Mouse (Mus musculus) heart, adult 2 months (tissue): ENCODE measurements at regions not wholly inside any gene's neighbourhood (a gene's known extent, or its start where the extent isn't known, plus 50 kb on each side); places are given as distances from the start of the nearest gene placed in this dataset.
A peak's percentile ranks its signal among the peaks of the same experiment; 100 is the strongest.
"Not testable (repeated sequence)": the region's sequence is repeated elsewhere in the genome, so short reads cannot be mapped to it uniquely, and the experiment has no call there.

ENCODE experiments used
- DNase-seq, 2 experiments: peaks; one replicate each; pipeline ENCODE4 v3.0.0; 2021
- H3K27ac ChIP-seq: fragments of 200-600 bp; 2 replicates; pipeline ENCODE4 v1.8.1; 2022
- H3K27me3 ChIP-seq: fragments of 200-500 bp; 2 replicates; pipeline ENCODE4 v1.6.1; 2012; ENCODE audit warnings: mild to moderate bottlenecking, low read length, inconsistent platforms, mixed read lengths; ENCODE audit not compliant: control insufficient read depth, insufficient read depth
- H3K36me3 ChIP-seq: fragments of 200-500 bp; 2 replicates; pipeline ENCODE4 v1.6.1; 2012; ENCODE audit warnings: low read length, inconsistent platforms; ENCODE audit not compliant: control insufficient read depth, insufficient read depth
- H3K4me1 ChIP-seq: fragments of 200-500 bp; 2 replicates; pipeline ENCODE4 v1.6.1; 2011; ENCODE audit warnings: low read length; ENCODE audit not compliant: control insufficient read depth, insufficient read depth
- H3K4me3 ChIP-seq: fragments of 200-600 bp; 2 replicates; pipeline ENCODE4 v1.8.1; 2022
- H3K79me2 ChIP-seq: fragments of 200-500 bp; replicated peaks from 2 replicates; pipeline ENCODE4 v1.6.1; 2012; ENCODE audit warnings: mild to moderate bottlenecking, inconsistent platforms, low read length, moderate library complexity, mixed read lengths; ENCODE audit not compliant: control insufficient read depth, insufficient read depth
- H3K9ac ChIP-seq: fragments of 200-500 bp; 2 replicates; pipeline ENCODE4 v1.6.1; 2012; ENCODE audit warnings: low read depth, mild to moderate bottlenecking, control low read depth, inconsistent platforms, low read length, mixed read lengths
- CTCF ChIP-seq: fragments of 200-600 bp; IDR thresholded peaks from 2 replicates; pipeline ENCODE4 v1.8.1; 2022; ENCODE audit warnings: antibody characterized with exemption, mild to moderate bottlenecking, moderate library complexity
- EP300 ChIP-seq: fragments of 200-500 bp; IDR thresholded peaks from 2 replicates; pipeline ENCODE4 v1.6.1; 2011; ENCODE audit warnings: low read depth, low read length, control low read depth; ENCODE audit not compliant: insufficient read depth
- POLR2A ChIP-seq: fragments of 200-500 bp; IDR thresholded peaks from 2 replicates; pipeline ENCODE4 v1.6.1; 2011; ENCODE audit warnings: mild to moderate bottlenecking, low read depth, low read length, control low read depth; ENCODE audit not compliant: insufficient read depth
- WGBS: fragments of 180-500 bp; shearing (Covaris S2); methylation state at CpG from one replicate; pipeline ENCODE4 v1.1.7; 2018; 5-methylcytosine and 5-hydroxymethylcytosine counted together
- intact Hi-C: fragments of 180-260 bp; cut with DNase I; formaldehyde crosslinking; loops from one replicate; pipeline ENCODE4 v1.15.1; 2025

GRCm38 (mm10) chr5:64587895-64588738 is 215.1 kb upstream of the Klf3 start:
- no peaks in the 10 kb centered on the region; the same call in 1 of the 2 replicates for H3K4me1 ChIP-seq
- H3K9ac ChIP-seq: no peak overlapping the region
- no peaks in the 10 kb centered on the region for H3K36me3 ChIP-seq
- H3K27ac ChIP-seq: no peak overlapping the region
- no peaks in the 10 kb centered on the region for H3K79me2 ChIP-seq
- intact Hi-C loops: no loop called here
- peak in 1 of 2 experiments; percentile 31 for DNase-seq
- 43% methylated on average over 8 of the region's 8 CpGs for WGBS
- no peaks in the 10 kb centered on the region for H3K27me3 ChIP-seq
- TF ChIP-seq EP300: no peak
- no peak for TF ChIP-seq POLR2A
- no peak for TF ChIP-seq CTCF
- H3K4me3 ChIP-seq: no peak overlapping the region

GRCm38 (mm10) chr5:64588768-64589167 is 214.4 kb upstream of the Klf3 start:
- H3K4me1 ChIP-seq, DNase-seq, intact Hi-C loops, H3K9ac ChIP-seq, H3K79me2 ChIP-seq, H3K27ac ChIP-seq, H3K36me3 ChIP-seq, H3K4me3 ChIP-seq, H3K27me3 ChIP-seq: not testable (repeated sequence)
- WGBS: 99% methylated on average over 8 of the region's 8 CpGs

DNA sequence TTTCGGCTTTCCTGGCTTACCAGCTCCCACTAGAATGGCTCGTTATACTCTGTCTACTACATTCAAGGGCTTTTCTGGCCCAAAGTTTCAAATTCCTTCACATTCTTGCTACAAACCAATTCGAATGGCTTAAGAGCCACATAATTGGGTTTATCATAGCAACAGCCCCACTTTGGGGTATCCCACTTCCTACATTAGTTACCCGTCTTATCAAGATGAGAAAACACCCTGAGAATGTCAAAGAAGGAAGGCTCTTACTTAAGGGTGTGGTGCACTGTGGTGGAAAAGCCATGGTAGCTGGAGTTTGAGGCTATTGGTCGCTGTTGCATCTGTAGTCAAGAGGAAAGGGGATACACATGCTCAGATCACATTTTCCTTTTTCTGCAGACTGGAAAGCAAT is 213.2 kb upstream of the Klf3 start:
- Histone ChIP-seq H3K36me3 (no peaks in the 10 kb centered on the region), H3K4me3 (no peak overlapping the region), H3K27me3 (no peaks in the 10 kb centered on the region), H3K9ac (no peak overlapping the region), H3K79me2 (no peaks in the 10 kb centered on the region), H3K27ac (no peak overlapping the region), H3K4me1 (no peaks in the 10 kb centered on the region; the same call in 1 of the 2 replicates)
- no peak for TF ChIP-seq POLR2A
- no peak for TF ChIP-seq CTCF
- TF ChIP-seq EP300: no peak
- no peak for DNase-seq
- WGBS: 84% methylated on average over 5 of the region's 5 CpGs
- intact Hi-C loops: no loop called here

DNA sequence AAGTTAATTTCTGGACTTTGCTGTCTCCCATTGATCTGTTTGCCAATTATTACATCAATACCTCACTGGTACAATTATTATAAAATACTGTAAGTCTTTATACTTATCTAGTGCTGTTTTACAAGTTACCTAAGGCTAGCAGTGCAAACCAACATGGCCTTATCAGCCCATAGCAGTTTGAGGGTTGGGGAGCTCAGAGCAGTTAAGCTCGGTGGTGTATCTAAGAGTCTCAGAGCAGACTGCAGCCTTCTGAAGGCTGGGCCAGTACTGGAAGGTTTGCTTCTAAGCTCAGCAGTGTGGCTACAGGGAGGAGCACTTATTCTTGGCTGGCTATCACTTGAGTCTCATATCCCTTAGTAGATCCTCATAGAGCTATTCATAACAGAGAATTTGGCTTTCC is 212.4 kb upstream of the Klf3 start:
- TF ChIP-seq CTCF: no peak
- TF ChIP-seq EP300: no peak
- no peak for TF ChIP-seq POLR2A
- intact Hi-C loops: no loop called here
- WGBS: 77% methylated on average over 1 of the region's 1 CpGs

DNA sequence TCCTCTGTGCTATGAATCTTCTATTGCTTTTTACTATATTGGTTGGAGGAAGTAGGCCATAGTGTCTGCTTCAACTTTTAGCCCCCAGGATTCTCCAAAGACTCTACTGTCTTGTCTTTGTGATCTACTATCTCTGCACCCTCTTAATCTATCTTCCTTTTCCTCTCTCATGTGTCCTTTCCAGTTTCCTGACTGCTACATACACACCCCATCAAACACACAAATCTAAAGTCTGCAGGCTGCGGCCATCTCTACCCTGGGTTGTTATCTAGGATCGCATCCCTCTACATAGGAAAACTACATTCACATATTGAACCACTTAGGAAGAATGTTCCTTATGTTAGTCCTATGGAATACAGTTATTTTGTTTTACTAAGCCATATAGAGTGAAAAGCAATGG is 211.4 kb upstream of the Klf3 start:
- intact Hi-C loops: no loop called here
- DNase-seq: no peak
- no peaks in the 10 kb centered on the region for H3K36me3 ChIP-seq
- peaks cover 4% of the 10 kb centered on the region for H3K4me1 ChIP-seq
- no peaks in the 10 kb centered on the region for H3K27me3 ChIP-seq
- 96% methylated on average over 2 of the region's 2 CpGs for WGBS
- H3K79me2 ChIP-seq: no peaks in the 10 kb centered on the region
- no peak overlapping the region for H3K4me3 ChIP-seq
- no peak overlapping the region for H3K9ac ChIP-seq
- H3K27ac ChIP-seq: no peak overlapping the region
- TF ChIP-seq POLR2A (no peak), EP300 (no peak), CTCF (no peak)

More for the DNA sequence above, 212.4 kb upstream of the Klf3 start:
- Histone ChIP-seq H3K4me1 (peaks cover under 1% of the 10 kb centered on the region), H3K79me2 (no peaks in the 10 kb centered on the region), H3K27ac (no peak overlapping the region), H3K9ac (no peak overlapping the region), H3K4me3 (no peak overlapping the region), H3K27me3 (no peaks in the 10 kb centered on the region), H3K36me3 (no peaks in the 10 kb centered on the region)
- no peak for DNase-seq

- intact Hi-C loops: loop anchor here (2.0 to 5.0 kb wide), 4 partner anchors 14 to 207 kb away; partner anchors contain the start of gene Klf3
- H3K4me3 ChIP-seq: no peak overlapping the region
- no peak overlapping the region for H3K9ac ChIP-seq
- 76% methylated on average over 3 of the region's 3 CpGs for WGBS
- no peaks in the 10 kb centered on the region for H3K79me2 ChIP-seq
- DNase-seq: no peak
- no peak overlapping the region; the same call in 1 of the 2 replicates for H3K27ac ChIP-seq
- H3K36me3 ChIP-seq: peaks cover 4% of the 10 kb centered on the region; the same call in 1 of the 2 replicates
- H3K27me3 ChIP-seq: no peaks in the 10 kb centered on the region
- H3K4me1 ChIP-seq: peaks cover 7% of the 10 kb centered on the region
- no peak for TF ChIP-seq POLR2A
Measured at GRCm38 (mm10) chr5:64595220-64595619, 208.0 kb upstream of the Klf3 start.
